Mouse (Mus musculus) forebrain, embryonic 12.5 days (tissue): ENCODE measurements around the gene Pth1r. TPM values are rescaled to one million over a fixed set of nuclear protein-coding genes. Genes with fewer than 3 reads are reported as not detected.

Source experiments
- ATAC-seq: fragments of 200-750 bp; cut with Nextera tagmentation; 2 replicates; pipeline ENCODE4 v1.8.0; 2017; ENCODE audit warnings: moderate TSS enrichment; ENCODE audit not compliant: low FRiP score
- H3K27ac ChIP-seq: fragments of 300-500 bp; sonication (generic); 2 replicates; pipeline ENCODE4 v1.5.1; 2016; ENCODE audit warnings: mild to moderate bottlenecking
- H3K27me3 ChIP-seq: fragments of 300-500 bp; sonication (generic); 2 replicates; pipeline ENCODE4 v1.6.1; 2016; ENCODE audit warnings: mild to moderate bottlenecking
- H3K36me3 ChIP-seq: fragments of 300-500 bp; sonication (generic); replicated peaks from 2 replicates; pipeline ENCODE4 v1.6.1; 2016; ENCODE audit warnings: mild to moderate bottlenecking
- H3K4me1 ChIP-seq: fragments of 300-500 bp; sonication (generic); 2 replicates; pipeline ENCODE4 v1.6.1; 2016
- H3K4me2 ChIP-seq: fragments of 300-500 bp; sonication (generic); 2 replicates; pipeline ENCODE4 v1.6.1; 2016; ENCODE audit warnings: mild to moderate bottlenecking, moderate library complexity
- H3K4me3 ChIP-seq: fragments of 300-500 bp; sonication (generic); replicated peaks from 2 replicates; pipeline ENCODE4 v1.5.1; 2016; ENCODE audit warnings: mild to moderate bottlenecking
- H3K9ac ChIP-seq: fragments of 300-500 bp; sonication (generic); 2 replicates; pipeline ENCODE4 v1.6.1; 2016; ENCODE audit warnings: mild to moderate bottlenecking
- H3K9me3 ChIP-seq: fragments of 300-500 bp; sonication (generic); 2 replicates; pipeline ENCODE4 v1.6.1; 2016
- WGBS: fragments of 180-500 bp; shearing (Covaris S2); methylation state at CpG from one replicate; pipeline ENCODE4 v1.1.7; 2016; 5-methylcytosine and 5-hydroxymethylcytosine counted together
- polyA plus RNA-seq: library from polyadenylated mRNA; unstranded; fragments of >200 nt; fragmentation: Nextera tagmentation; extraction: Ambion mirVana; gene quantifications from 2 replicates; pipeline ENCODE4 v1.2.1, GENCODE M21; 2016

Pth1r gene
- polyA plus RNA-seq, 1 experiment from 2014 or later: 18.6 TPM

GRCm38 (mm10) chr9:110743456-110744323 lies 3.3 kb downstream of the Pth1r start:
- H3K27me3 ChIP-seq: peaks cover 84% of the 10 kb centered on the region
- peak overlapping the region; percentile 66 for H3K9ac ChIP-seq
- no peaks in the 10 kb centered on the region for H3K9me3 ChIP-seq
- ATAC-seq: peak; percentile 61
- peak overlapping the region; percentile 89 for H3K4me2 ChIP-seq
- no peaks in the 10 kb centered on the region for H3K36me3 ChIP-seq
- peak overlapping the region; percentile 59 for H3K4me3 ChIP-seq
- H3K27ac ChIP-seq: 0 out of 2 replicates have a peak overlapping the region, but pooled peaks have one; percentile 50
- 2% methylated on average over 57 of the region's 63 CpGs for WGBS
- H3K4me1 ChIP-seq: peaks cover 18% of the 10 kb centered on the region

- H3K36me3 ChIP-seq: no peaks in the 10 kb centered on the region
- peaks cover 18% of the 10 kb centered on the region for H3K4me1 ChIP-seq
- no peaks in the 10 kb centered on the region for H3K9me3 ChIP-seq
- WGBS: under 1% methylated on average over 47 of the region's 49 CpGs
- peak overlapping the region; percentile 89 for H3K4me2 ChIP-seq
- peak overlapping the region; percentile 59 for H3K4me3 ChIP-seq
- ATAC-seq: peak; percentile 17; the same call in 1 of the 2 replicates
- peak overlapping the region; percentile 66 for H3K9ac ChIP-seq
- H3K27ac ChIP-seq: 0 out of 2 replicates have a peak overlapping the region, but pooled peaks have one; percentile 50
- peaks cover 81% of the 10 kb centered on the region for H3K27me3 ChIP-seq
Measured at GRCm38 (mm10) chr9:110742951-110743455, 3.9 kb downstream of the Pth1r start.

GRCm38 (mm10) chr9:110742295-110742950 lies 4.5 kb downstream of the Pth1r start:
- peaks cover 18% of the 10 kb centered on the region for H3K4me1 ChIP-seq
- peaks cover 78% of the 10 kb centered on the region for H3K27me3 ChIP-seq
- H3K4me2 ChIP-seq: peak overlapping the region; percentile 89
- H3K36me3 ChIP-seq: no peaks in the 10 kb centered on the region
- no peaks in the 10 kb centered on the region for H3K9me3 ChIP-seq
- under 1% methylated on average over 47 of the region's 71 CpGs for WGBS
- peak overlapping the region; percentile 59 for H3K4me3 ChIP-seq
- peak overlapping the region; percentile 50; the same call in 1 of the 2 replicates for H3K27ac ChIP-seq
- ATAC-seq: peak; percentile 74
- H3K9ac ChIP-seq: peak overlapping the region; percentile 66

- Histone ChIP-seq H3K27me3 (peaks cover 73% of the 10 kb centered on the region), H3K4me1 (peaks cover 18% of the 10 kb centered on the region), H3K9ac (peak within 1 kb of the TSS; percentile 66), H3K27ac (peak within 1 kb of the TSS; percentile 8; the same call in 1 of the 2 replicates), H3K4me3 (peak within 1 kb of the TSS; percentile 59), H3K4me2 (peak within 1 kb of the TSS; percentile 89), H3K36me3 (no peaks in the 10 kb centered on the region), H3K9me3 (no peaks in the 10 kb centered on the region)
- WGBS: 4% methylated on average over 17 of the region's 17 CpGs
- ATAC-seq: 0 out of 2 replicates have a peak, but pooled peaks have one; percentile 2
Measured at GRCm38 (mm10) chr9:110741711-110742294, 5.1 kb downstream of the Pth1r start, which contains the start of gene Myl3. Gene Myl3, plus strand, starts transcription at chr9:110741861.

- peaks cover 18% of the 10 kb centered on the region for H3K4me1 ChIP-seq
- ATAC-seq: no peak
- WGBS: 92% methylated on average over 7 of the region's 7 CpGs
Measured at GRCm38 (mm10) chr9:110739961-110740360, 7.0 kb downstream of the Pth1r start.

GRCm38 (mm10) chr9:110738054-110738453 lies 8.9 kb downstream of the Pth1r start:
- 28% methylated on average over 1 of the region's 1 CpGs for WGBS
- Histone ChIP-seq H3K4me3 (no peak overlapping the region), H3K4me1 (peaks cover 13% of the 10 kb centered on the region), H3K9me3 (no peaks in the 10 kb centered on the region), H3K4me2 (no peak overlapping the region), H3K27ac (no peak overlapping the region), H3K9ac (no peak overlapping the region), H3K36me3 (no peaks in the 10 kb centered on the region), H3K27me3 (peaks cover 72% of the 10 kb centered on the region)
- no peak for ATAC-seq

More at GRCm38 (mm10) chr9:110739961-110740360, 7.0 kb downstream of the Pth1r start:
- Histone ChIP-seq H3K36me3 (no peaks in the 10 kb centered on the region), H3K4me3 (no peak overlapping the region), H3K27me3 (peaks cover 72% of the 10 kb centered on the region), H3K9me3 (no peaks in the 10 kb centered on the region), H3K4me2 (no peak overlapping the region), H3K27ac (no peak overlapping the region), H3K9ac (no peak overlapping the region)

- Histone ChIP-seq H3K27ac (no peak overlapping the region), H3K36me3 (no peaks in the 10 kb centered on the region), H3K4me2 (no peak overlapping the region), H3K27me3 (peaks cover 71% of the 10 kb centered on the region), H3K9ac (no peak overlapping the region), H3K4me3 (no peak overlapping the region), H3K9me3 (no peaks in the 10 kb centered on the region), H3K4me1 (peaks cover 17% of the 10 kb centered on the region)
- 43% methylated on average over 9 of the region's 9 CpGs for WGBS
- ATAC-seq: no peak
Measured at GRCm38 (mm10) chr9:110736362-110736761, 10.6 kb downstream of the Pth1r start.

- Histone ChIP-seq H3K36me3 (no peaks in the 10 kb centered on the region), H3K9ac (no peak overlapping the region), H3K27ac (no peak overlapping the region), H3K27me3 (peaks cover 68% of the 10 kb centered on the region), H3K4me2 (no peak overlapping the region), H3K4me1 (peaks cover 16% of the 10 kb centered on the region), H3K4me3 (no peak overlapping the region), H3K9me3 (no peaks in the 10 kb centered on the region)
- no peak for ATAC-seq
- 86% methylated on average over 7 of the region's 7 CpGs for WGBS
Measured at GRCm38 (mm10) chr9:110734154-110734553, 12.8 kb downstream of the Pth1r start.

- H3K9me3 ChIP-seq: no peaks in the 10 kb centered on the region
- peak overlapping the region; percentile 44 for H3K4me3 ChIP-seq
- no peaks in the 10 kb centered on the region for H3K36me3 ChIP-seq
- H3K4me2 ChIP-seq: peak overlapping the region; percentile 69
- ATAC-seq: no peak
- peaks cover 16% of the 10 kb centered on the region for H3K4me1 ChIP-seq
- no peak overlapping the region for H3K27ac ChIP-seq
- peaks cover 78% of the 10 kb centered on the region for H3K27me3 ChIP-seq
- WGBS: 13% methylated on average over 8 of the region's 8 CpGs
- peak overlapping the region; percentile 40; the same call in 1 of the 2 replicates for H3K9ac ChIP-seq
Measured at GRCm38 (mm10) chr9:110733102-110733501, 13.8 kb downstream of the Pth1r start.

- H3K4me1 ChIP-seq: peaks cover 17% of the 10 kb centered on the region
- H3K27ac ChIP-seq: no peak overlapping the region
- WGBS: under 1% methylated on average over 26 of the region's 26 CpGs
- no peaks in the 10 kb centered on the region for H3K36me3 ChIP-seq
- H3K9ac ChIP-seq: peak overlapping the region; percentile 40
- H3K27me3 ChIP-seq: peaks cover 83% of the 10 kb centered on the region
- peak; percentile 83 for ATAC-seq
- no peaks in the 10 kb centered on the region for H3K9me3 ChIP-seq
- H3K4me2 ChIP-seq: peak overlapping the region; percentile 69
- peak overlapping the region; percentile 44 for H3K4me3 ChIP-seq
Measured at GRCm38 (mm10) chr9:110732623-110733022, 14.3 kb downstream of the Pth1r start.

GRCm38 (mm10) chr9:110731859-110732258 lies 15.1 kb downstream of the Pth1r start:
- WGBS: 60% methylated on average over 4 of the region's 4 CpGs
- Histone ChIP-seq H3K4me1 (peaks cover 24% of the 10 kb centered on the region), H3K4me2 (peak overlapping the region; percentile 69; the same call in 1 of the 2 replicates), H3K9ac (peak overlapping the region; percentile 40; the same call in 1 of the 2 replicates), H3K27ac (no peak overlapping the region), H3K36me3 (no peaks in the 10 kb centered on the region), H3K9me3 (no peaks in the 10 kb centered on the region), H3K27me3 (peaks cover 90% of the 10 kb centered on the region), H3K4me3 (no peak overlapping the region)
- no peak for ATAC-seq

- Histone ChIP-seq H3K36me3 (no peaks in the 10 kb centered on the region), H3K9me3 (no peaks in the 10 kb centered on the region), H3K4me3 (no peak overlapping the region), H3K4me2 (no peak overlapping the region), H3K9ac (no peak overlapping the region), H3K4me1 (peaks cover 39% of the 10 kb centered on the region), H3K27me3 (peaks cover 93% of the 10 kb centered on the region), H3K27ac (no peak overlapping the region)
- ATAC-seq: no peak
- 13% methylated on average over 8 of the region's 8 CpGs for WGBS
Measured at GRCm38 (mm10) chr9:110729841-110730240, 17.1 kb downstream of the Pth1r start.
